15 mouse cellular contexts compared by ENCODE assay signal in the genomic region with DNA sequence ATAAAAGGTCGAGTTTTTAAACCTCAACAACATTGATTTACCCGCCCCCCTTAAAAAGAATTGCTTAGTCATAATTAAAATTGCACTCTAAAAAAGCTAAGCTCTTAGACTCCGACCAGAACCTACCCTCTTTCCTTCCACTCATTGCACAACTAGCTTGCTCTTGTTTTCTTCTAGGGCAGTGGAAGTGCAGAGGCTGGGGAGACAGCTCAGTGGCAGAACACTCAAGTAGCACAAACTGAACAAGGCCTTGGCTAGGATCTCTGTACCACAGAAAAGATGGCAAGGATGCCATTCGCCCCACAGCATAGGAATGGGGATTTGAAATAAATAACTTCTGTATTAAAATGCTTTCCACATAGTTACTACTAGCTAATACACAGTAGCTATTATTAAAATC.
"Had no signal": no experiment of that assay in that cellular context is flagged by ENCODE, and none has a peak within 500 bp of the region (broad histone marks: within the 10 kb centered on the region; RNA-seq: fewer than 3 reads in every experiment).

No protein-coding gene starts in this region.

- H3K4me2 ChIP-seq: limb, embryonic 13.5 days; liver, embryonic 15.5 days; neural tube, embryonic 13.5 days had no signal

- H3K9me3 ChIP-seq: limb, embryonic 13.5 days; liver, embryonic 15.5 days; midbrain, embryonic 10.5 days; neural tube, embryonic 13.5 days had no signal

- H3K36me3 ChIP-seq: limb, embryonic 13.5 days; liver, embryonic 15.5 days; midbrain, embryonic 10.5 days; neural tube, embryonic 13.5 days had no signal

- DNase-seq: kidney, adult 11 months; kidney, adult 9 months; lung, adult 2 months; lung, postnatal 10 days; lung, postnatal 4 days; midbrain, embryonic 14.5 days; retina, postnatal 1 day; right cerebral cortex, postnatal 4 days; spleen, adult 18-20 months; thymus, postnatal 36 days had no signal

- H3K4me1 ChIP-seq: liver, embryonic 15.5 days had no signal

- H3K4me3 ChIP-seq: limb, embryonic 13.5 days; liver, embryonic 15.5 days; midbrain, embryonic 10.5 days; neural tube, embryonic 13.5 days had no signal

- H3K27ac ChIP-seq: kidney, postnatal 0 days; limb, embryonic 13.5 days; liver, embryonic 15.5 days; midbrain, embryonic 10.5 days; neural tube, embryonic 13.5 days had no signal

- H3K27me3 ChIP-seq: limb, embryonic 13.5 days; liver, embryonic 15.5 days; neural tube, embryonic 13.5 days had no signal

- H3K9ac ChIP-seq: limb, embryonic 13.5 days; liver, embryonic 15.5 days; neural tube, embryonic 13.5 days had no signal
